Mouse (Mus musculus): ENCODE measurements around the gene Il21r.
A peak's percentile ranks its signal among the peaks of the same experiment; 100 is the strongest.

Gene Il21r

GRCm38 (mm10) chr7:125645413-125645812, 42.2 kb downstream of the Il21r start:
- no peak for DNase-seq (ENCODE audit: low spot score)

- DNase-seq (ENCODE audit: low spot score): no peak
Measured at GRCm38 (mm10) chr7:125649013-125649412, 45.8 kb downstream of the Il21r start.

- no peak for DNase-seq (ENCODE audit: low spot score)
Measured at GRCm38 (mm10) chr7:125657511-125657910, 54.3 kb downstream of the Il21r start.

- no peak for DNase-seq (ENCODE audit: low spot score)
Measured at GRCm38 (mm10) chr7:125663654-125664053, 60.4 kb downstream of the Il21r start.

GRCm38 (mm10) chr7:125670865-125671264, 67.6 kb downstream of the Il21r start:
- peak; percentile 27 for DNase-seq (ENCODE audit: low spot score)

- DNase-seq (ENCODE audit: low spot score): no peak
Measured at GRCm38 (mm10) chr7:125671396-125671795, 68.2 kb downstream of the Il21r start.

- peak; percentile 57 for DNase-seq (ENCODE audit: low spot score)
Measured at GRCm38 (mm10) chr7:125674916-125675315, 71.7 kb downstream of the Il21r start.

GRCm38 (mm10) chr7:125678756-125679155, 75.5 kb downstream of the Il21r start:
- DNase-seq (ENCODE audit: low spot score): no peak

- no peak for DNase-seq (ENCODE audit: low spot score)
Measured at GRCm38 (mm10) chr7:125679936-125680335, 76.7 kb downstream of the Il21r start.
